Mouse (Mus musculus) ES-Bruce4 (cell line): ENCODE measurements at regions not wholly inside any gene's neighbourhood (a gene's known extent, or its start where the extent isn't known, plus 50 kb on each side); places are given as distances from the start of the nearest gene placed in this dataset.

Experiments used
- CTCF ChIP-seq: IDR thresholded peaks from one replicate; pipeline ENCODE4 v1.8.1; 2011; ENCODE audit warnings: low read depth, low read length
- EP300 ChIP-seq: IDR thresholded peaks from 2 replicates; pipeline ENCODE4 v1.6.1; 2011; ENCODE audit warnings: low read depth, low read length; ENCODE audit not compliant: insufficient read depth
- POLR2A ChIP-seq: IDR thresholded peaks from one replicate; pipeline ENCODE4 v1.8.1; 2011; ENCODE audit warnings: low read length; ENCODE audit not compliant: insufficient read depth

GRCm38 (mm10) chr2:159930744-159931143, 403.2 kb downstream of the Gm826 start:
- no peak for TF ChIP-seq POLR2A
- TF ChIP-seq CTCF = no peak
- no peak for TF ChIP-seq EP300
